Mouse (Mus musculus) adrenal gland, postnatal 14 days (tissue): ENCODE results near the gene Gm10197. TPM values are rescaled to one million over a fixed set of nuclear protein-coding genes. Genes with fewer than 3 reads are reported as not detected.
A peak's percentile ranks its signal among the peaks of the same experiment; 100 is the strongest.
"Not testable (repeated sequence)": the region's sequence is repeated elsewhere in the genome, so short reads cannot be mapped to it uniquely, and the experiment has no call there.

Experiments used
- DNase-seq: peaks from one replicate; pipeline ENCODE4 v3.0.0; 2021; ENCODE audit warnings: mixed read lengths
- long read RNA-seq, 2 experiments: library from polyadenylated mRNA; stranded (forward); transcript quantifications; one replicate each; pipeline ENCODE4 v2.0.0; 2021
- total RNA-seq: library from RNA; stranded (reverse); gene quantifications from 2 replicates; pipeline ENCODE4 v1.2.3, GENCODE M21; 2021

Gm10197 gene
- not detected in 2 replicates for total RNA-seq
- long read RNA-seq, experiment 1 = 0 reads
- long read RNA-seq, experiment 2 = 0 reads

GRCm38 (mm10) chr19:53371666-53372065, at the start of gene Gm10197:
Gm10197 (minus strand) TSS chr19:53371766.
- no peak for DNase-seq

- peak; percentile 80 for DNase-seq
These were observed 49.5 kb upstream of the Gm10197 start for GRCm38 (mm10) chr19:53420924-53421582.

- peak; percentile 89 for DNase-seq
These were observed 48.3 kb upstream of the Gm10197 start for GRCm38 (mm10) chr19:53419834-53420233.

- no peak for DNase-seq
These were observed 43.6 kb upstream of the Gm10197 start for GRCm38 (mm10) chr19:53415198-53415597.

- no peak for DNase-seq
These were observed 43.1 kb upstream of the Gm10197 start for GRCm38 (mm10) chr19:53414650-53415049.

- DNase-seq = no peak
These were observed 42.2 kb upstream of the Gm10197 start for GRCm38 (mm10) chr19:53413617-53414380.

- no peak for DNase-seq
These were observed 40.7 kb upstream of the Gm10197 start for GRCm38 (mm10) chr19:53412149-53412848.

GRCm38 (mm10) chr19:53409663-53410307, 38.2 kb upstream of the Gm10197 start:
- no peak for DNase-seq

GRCm38 (mm10) chr19:53408398-53408797, 36.8 kb upstream of the Gm10197 start:
- no peak for DNase-seq

- DNase-seq = no peak
These were observed 35.8 kb upstream of the Gm10197 start for GRCm38 (mm10) chr19:53407350-53407749.

GRCm38 (mm10) chr19:53405810-53406209, 34.2 kb upstream of the Gm10197 start:
- no peak for DNase-seq

- peak; percentile 41 for DNase-seq
These were observed 33.3 kb upstream of the Gm10197 start for GRCm38 (mm10) chr19:53404837-53405356.

- peak; percentile 82 for DNase-seq
These were observed 32.8 kb upstream of the Gm10197 start for GRCm38 (mm10) chr19:53404219-53404836.

GRCm38 (mm10) chr19:53402741-53403432, 31.3 kb upstream of the Gm10197 start:
- no peak for DNase-seq

GRCm38 (mm10) chr19:53400332-53401110, 29.0 kb upstream of the Gm10197 start:
- no peak for DNase-seq

- DNase-seq = no peak
These were observed 27.6 kb upstream of the Gm10197 start for GRCm38 (mm10) chr19:53399213-53399612.

GRCm38 (mm10) chr19:53397451-53398233, 26.1 kb upstream of the Gm10197 start:
- no peak for DNase-seq

GRCm38 (mm10) chr19:53395805-53396204, 24.2 kb upstream of the Gm10197 start:
- DNase-seq = not testable (repeated sequence)

- not testable (repeated sequence) for DNase-seq
These were observed 23.4 kb upstream of the Gm10197 start for GRCm38 (mm10) chr19:53394956-53395355.
